Mouse (Mus musculus) hindbrain, embryonic 13.5 days (tissue): Measurements from ENCODE around the gene Tmem91. TPM values are rescaled to one million over a fixed set of nuclear protein-coding genes. Genes with fewer than 3 reads are reported as not detected.

Source experiments
- ATAC-seq: fragments of 200-750 bp; cut with Nextera tagmentation; 2 replicates; pipeline ENCODE4 v1.8.0; 2017; ENCODE audit warnings: moderate TSS enrichment; ENCODE audit not compliant: low FRiP score
- H3K27ac ChIP-seq: fragments of 300-500 bp; sonication (generic); 2 replicates; pipeline ENCODE4 v1.5.1; 2015; ENCODE audit warnings: inconsistent platforms, mild to moderate bottlenecking, moderate library complexity
- H3K27me3 ChIP-seq: fragments of 300-500 bp; sonication (generic); 2 replicates; pipeline ENCODE4 v1.6.1; 2015; ENCODE audit warnings: mild to moderate bottlenecking, inconsistent platforms
- H3K36me3 ChIP-seq: fragments of 300-500 bp; sonication (generic); 2 replicates; pipeline ENCODE4 v1.6.1; 2015; ENCODE audit warnings: mild to moderate bottlenecking, inconsistent platforms
- H3K4me1 ChIP-seq: fragments of 300-500 bp; sonication (generic); replicated peaks from 2 replicates; pipeline ENCODE4 v1.6.1; 2015; ENCODE audit warnings: inconsistent platforms
- H3K4me2 ChIP-seq: fragments of 300-500 bp; sonication (generic); 2 replicates; pipeline ENCODE4 v1.6.1; 2015; ENCODE audit warnings: inconsistent platforms, mild to moderate bottlenecking, moderate library complexity
- H3K4me3 ChIP-seq: fragments of 300-500 bp; sonication (generic); 2 replicates; pipeline ENCODE4 v1.5.1; 2015; ENCODE audit warnings: mild to moderate bottlenecking, inconsistent platforms
- H3K9ac ChIP-seq: fragments of 300-500 bp; sonication (generic); 2 replicates; pipeline ENCODE4 v1.6.1; 2015; ENCODE audit warnings: mild to moderate bottlenecking, inconsistent platforms
- H3K9me3 ChIP-seq: fragments of 300-500 bp; sonication (generic); 2 replicates; pipeline ENCODE4 v1.6.1; 2016; ENCODE audit warnings: inconsistent platforms
- WGBS: fragments of 180-500 bp; shearing (Covaris S2); methylation state at CpG from one replicate; pipeline ENCODE4 v1.1.7; 2015; 5-methylcytosine and 5-hydroxymethylcytosine counted together
- polyA plus RNA-seq: library from polyadenylated mRNA; unstranded; fragments of >200 nt; fragmentation: Nextera tagmentation; extraction: Ambion mirVana; gene quantifications from 2 replicates; pipeline ENCODE4 v1.2.1, GENCODE M21; 2015

Gene Tmem91
- polyA plus RNA-seq, 1 experiment from 2014 or later = 15.6 TPM

- peaks cover 24% of the 10 kb centered on the region for H3K4me1 ChIP-seq
- no peak for ATAC-seq
- H3K4me2 ChIP-seq = peak overlapping the region; percentile 61
- H3K9me3 ChIP-seq = no peaks in the 10 kb centered on the region
- 9% methylated on average over 6 of the region's 6 CpGs for WGBS
- H3K27ac ChIP-seq = peak overlapping the region; percentile 95; the same call in 1 of the 2 replicates
- peaks cover 36% of the 10 kb centered on the region for H3K27me3 ChIP-seq
- peaks cover 6% of the 10 kb centered on the region; the same call in 1 of the 2 replicates for H3K36me3 ChIP-seq
- peak overlapping the region; percentile 76 for H3K9ac ChIP-seq
- peak overlapping the region; percentile 58 for H3K4me3 ChIP-seq
These were observed 5.0 kb upstream of the Tmem91 start for GRCm38 (mm10) chr7:25679971-25680370.

- Histone ChIP-seq H3K27me3 (peaks cover 58% of the 10 kb centered on the region), H3K4me2 (no peak overlapping the region), H3K9ac (no peak overlapping the region), H3K36me3 (no peaks in the 10 kb centered on the region), H3K27ac (peak overlapping the region; percentile 75), H3K4me3 (no peak overlapping the region), H3K4me1 (peaks cover 31% of the 10 kb centered on the region), H3K9me3 (no peaks in the 10 kb centered on the region)
- WGBS = 86% methylated on average over 7 of the region's 7 CpGs
- no peak for ATAC-seq
These were observed 2.0 kb upstream of the Tmem91 start for GRCm38 (mm10) chr7:25677013-25677412.

- peaks cover 58% of the 10 kb centered on the region for H3K27me3 ChIP-seq
- H3K4me1 ChIP-seq = peaks cover 24% of the 10 kb centered on the region
- no peaks in the 10 kb centered on the region for H3K36me3 ChIP-seq
- no peaks in the 10 kb centered on the region for H3K9me3 ChIP-seq
- H3K4me2 ChIP-seq = no peak overlapping the region
- H3K9ac ChIP-seq = no peak overlapping the region
- peak overlapping the region; percentile 75 for H3K27ac ChIP-seq
- no peak overlapping the region for H3K4me3 ChIP-seq
- ATAC-seq = peak; percentile 26; the same call in 1 of the 2 replicates
- 57% methylated on average over 15 of the region's 15 CpGs for WGBS
These were observed 1.3 kb upstream of the Tmem91 start for GRCm38 (mm10) chr7:25676085-25676781.

- ATAC-seq = 0 out of 2 replicates have a peak, but pooled peaks have one; percentile 1
- Histone ChIP-seq H3K4me1 (peaks cover 19% of the 10 kb centered on the region), H3K27me3 (peaks cover 58% of the 10 kb centered on the region), H3K9me3 (no peaks in the 10 kb centered on the region), H3K9ac (peak overlapping the region; percentile 72; the same call in 1 of the 2 replicates), H3K36me3 (0 out of 2 replicates have a peak, but pooled peaks cover 5% of the 10 kb centered on the region), H3K4me2 (peak overlapping the region; percentile 67), H3K27ac (no peak overlapping the region), H3K4me3 (peak overlapping the region; percentile 43)
- WGBS = 38% methylated on average over 6 of the region's 6 CpGs
These were observed 439 bp upstream of the Tmem91 start for GRCm38 (mm10) chr7:25675405-25675804.

- 31% methylated on average over 9 of the region's 9 CpGs for WGBS
- no peak for ATAC-seq
- Histone ChIP-seq H3K4me3 (peak overlapping the region; percentile 43), H3K4me2 (peak overlapping the region; percentile 67), H3K27ac (no peak overlapping the region), H3K9me3 (no peaks in the 10 kb centered on the region), H3K27me3 (peaks cover 57% of the 10 kb centered on the region), H3K36me3 (0 out of 2 replicates have a peak, but pooled peaks cover 7% of the 10 kb centered on the region), H3K9ac (peak overlapping the region; percentile 72), H3K4me1 (peaks cover 14% of the 10 kb centered on the region)
These were observed 669 bp downstream of the Tmem91 start for GRCm38 (mm10) chr7:25674297-25674696.

- no peaks in the 10 kb centered on the region for H3K9me3 ChIP-seq
- H3K27ac ChIP-seq = no peak overlapping the region
- no peak overlapping the region for H3K9ac ChIP-seq
- H3K4me3 ChIP-seq = no peak overlapping the region
- ATAC-seq = no peak
- no peak overlapping the region for H3K4me2 ChIP-seq
- peaks cover 44% of the 10 kb centered on the region for H3K27me3 ChIP-seq
- H3K36me3 ChIP-seq = peaks cover 25% of the 10 kb centered on the region
- H3K4me1 ChIP-seq = peaks cover 14% of the 10 kb centered on the region
- WGBS = 52% methylated on average over 4 of the region's 4 CpGs
These were observed 2.5 kb downstream of the Tmem91 start for GRCm38 (mm10) chr7:25672442-25672841.

- WGBS = 73% methylated on average over 2 of the region's 2 CpGs
- Histone ChIP-seq H3K4me3 (no peak overlapping the region), H3K9me3 (no peaks in the 10 kb centered on the region), H3K9ac (no peak overlapping the region), H3K27me3 (peaks cover 44% of the 10 kb centered on the region), H3K4me1 (peaks cover 10% of the 10 kb centered on the region), H3K27ac (no peak overlapping the region), H3K4me2 (no peak overlapping the region), H3K36me3 (peaks cover 32% of the 10 kb centered on the region)
- no peak for ATAC-seq
These were observed 3.3 kb downstream of the Tmem91 start for GRCm38 (mm10) chr7:25671686-25672085.

- H3K27ac ChIP-seq = no peak overlapping the region
- H3K9ac ChIP-seq = no peak overlapping the region
- no peak overlapping the region for H3K4me3 ChIP-seq
- peaks cover 28% of the 10 kb centered on the region for H3K27me3 ChIP-seq
- WGBS = 91% methylated on average over 4 of the region's 4 CpGs
- H3K4me1 ChIP-seq = peaks cover 8% of the 10 kb centered on the region
- H3K9me3 ChIP-seq = no peaks in the 10 kb centered on the region
- peaks cover 47% of the 10 kb centered on the region for H3K36me3 ChIP-seq
- no peak for ATAC-seq
- no peak overlapping the region for H3K4me2 ChIP-seq
These were observed 4.9 kb downstream of the Tmem91 start for GRCm38 (mm10) chr7:25670096-25670495.

- Histone ChIP-seq H3K4me2 (no peak overlapping the region), H3K4me1 (peaks cover 4% of the 10 kb centered on the region), H3K9ac (no peak overlapping the region), H3K9me3 (no peaks in the 10 kb centered on the region), H3K36me3 (peaks cover 52% of the 10 kb centered on the region), H3K27ac (no peak overlapping the region), H3K4me3 (no peak overlapping the region), H3K27me3 (peaks cover 23% of the 10 kb centered on the region)
- 85% methylated on average over 9 of the region's 9 CpGs for WGBS
- ATAC-seq = no peak
These were observed 5.3 kb downstream of the Tmem91 start for GRCm38 (mm10) chr7:25669631-25670030.

- H3K4me1 ChIP-seq = no peaks in the 10 kb centered on the region
- H3K27me3 ChIP-seq = peaks cover 19% of the 10 kb centered on the region
- H3K36me3 ChIP-seq = peaks cover 57% of the 10 kb centered on the region
- ATAC-seq = no peak
- no peak overlapping the region for H3K4me3 ChIP-seq
- H3K9ac ChIP-seq = no peak overlapping the region
- H3K4me2 ChIP-seq = no peak overlapping the region
- H3K9me3 ChIP-seq = no peaks in the 10 kb centered on the region
- 93% methylated on average over 10 of the region's 10 CpGs for WGBS
- no peak overlapping the region for H3K27ac ChIP-seq
These were observed 5.8 kb downstream of the Tmem91 start for GRCm38 (mm10) chr7:25669158-25669557.

- Histone ChIP-seq H3K36me3 (peaks cover 77% of the 10 kb centered on the region), H3K9me3 (no peaks in the 10 kb centered on the region)
These were observed 8.6 kb downstream of the Tmem91 start for GRCm38 (mm10) chr7:25666381-25666780.

GRCm38 (mm10) chr7:25658657-25659472, 16.1 kb downstream of the Tmem91 start, which contains the start of the genes Bckdha and Exosc5:
TSS of gene Bckdha (minus strand) at chr7:25658981.
TSS of gene Exosc5 (plus strand) at chr7:25659164.
- WGBS = under 1% methylated on average over 50 of the region's 50 CpGs
- H3K4me1 ChIP-seq = peaks cover 36% of the 10 kb centered on the region
- peak within 1 kb of the TSS; percentile 77 for H3K9ac ChIP-seq
- H3K36me3 ChIP-seq = peaks cover 21% of the 10 kb centered on the region
- ATAC-seq = peak; percentile 98
- H3K4me3 ChIP-seq = peak within 1 kb of the TSS; percentile 60
- peak within 1 kb of the TSS; percentile 73 for H3K27ac ChIP-seq
- no peaks in the 10 kb centered on the region for H3K9me3 ChIP-seq
- no peaks in the 10 kb centered on the region for H3K27me3 ChIP-seq
- peak within 1 kb of the TSS; percentile 89 for H3K4me2 ChIP-seq

More at GRCm38 (mm10) chr7:25666381-25666780, 8.6 kb downstream of the Tmem91 start:
- no peak overlapping the region for H3K9ac ChIP-seq
- no peaks in the 10 kb centered on the region for H3K4me1 ChIP-seq
- H3K4me2 ChIP-seq = no peak overlapping the region
- no peak for ATAC-seq
- H3K27ac ChIP-seq = no peak overlapping the region
- H3K4me3 ChIP-seq = no peak overlapping the region
- WGBS = 96% methylated on average over 8 of the region's 8 CpGs
- no peaks in the 10 kb centered on the region for H3K27me3 ChIP-seq
